In genomic region chr8:45004021-45004420, GRCm38 (mm10) we compare ENCODE assay signal across 24 mouse cellular contexts.
DNase-seq lines count a peak whose midpoint lies in the region; ATAC-seq and TF ChIP-seq lines count a peak whose summit lies in the region.
"Had no signal": no experiment of that assay in that cellular context is flagged by ENCODE, and none has a peak within 500 bp of the region (broad histone marks: within the 10 kb centered on the region; RNA-seq: fewer than 3 reads in every experiment).

No protein-coding gene starts in this region.

- no peak overlapping the region for H3K9ac ChIP-seq in heart, embryonic 13.5 days
- no peak overlapping the region for H3K9ac ChIP-seq in kidney, embryonic 16.5 days (replicated peaks; ENCODE audit: low read length)
- H3K9ac ChIP-seq: embryonic facial prominence, embryonic 12.5 days; embryonic facial prominence, embryonic 15.5 days; forebrain, postnatal 0 days; hindbrain, embryonic 14.5 days had no signal

- H3K4me3 ChIP-seq in heart, embryonic 13.5 days = no peak overlapping the region
- no peak overlapping the region for H3K4me3 ChIP-seq in kidney, adult 2 months (ENCODE audit: insufficient read depth, low read depth, low read length)
- H3K4me3 ChIP-seq in kidney, embryonic 16.5 days (ENCODE audit: low read length) = no peak overlapping the region
- H3K4me3 ChIP-seq: embryonic facial prominence, embryonic 12.5 days; embryonic facial prominence, embryonic 15.5 days; gastrocnemius, adult 2 months had no signal

- peaks cover 17% of the 10 kb centered on the region for H3K36me3 ChIP-seq in heart, embryonic 13.5 days
- no peaks in the 10 kb centered on the region for H3K36me3 ChIP-seq in kidney, adult 2 months (ENCODE audit: control insufficient read depth, insufficient read depth, low read length)
- H3K36me3 ChIP-seq in kidney, embryonic 16.5 days (ENCODE audit: insufficient read depth, low read length) = 0 out of 2 replicates have a peak, but pooled peaks cover 8% of the 10 kb centered on the region

- peaks cover 44% of the 10 kb centered on the region for H3K4me1 ChIP-seq in heart, embryonic 13.5 days
- peaks cover 26% of the 10 kb centered on the region for H3K4me1 ChIP-seq in kidney, adult 2 months (ENCODE audit: control insufficient read depth, insufficient read depth, low read length)
- H3K4me1 ChIP-seq in kidney, embryonic 16.5 days (ENCODE audit: insufficient read depth, low read length) = peaks cover 39% of the 10 kb centered on the region

- no peak for ATAC-seq in heart, embryonic 13.5 days (ENCODE audit: extremely low read depth, insufficient number of reproducible peaks, low FRiP score, low TSS enrichment)
- ATAC-seq in kidney, embryonic 16.5 days (ENCODE audit: low FRiP score, low TSS enrichment) = no peak
- ATAC-seq: CD4-positive, CD25-positive, alpha-beta regulatory T cell, adult 4 months; forebrain, embryonic 14.5 days; forebrain, postnatal 0 days; hindbrain, postnatal 0 days; inflammation-experienced regulatory T-cells, adult 6 months had no signal

- TF ChIP-seq POLR2A in kidney, adult 2 months (IDR thresholded peaks at IDR 0.05; ENCODE audit: low read depth, low read length) = no peak

- H3K4me2 ChIP-seq in heart, embryonic 13.5 days = no peak overlapping the region
- H3K4me2 ChIP-seq in kidney, embryonic 16.5 days (replicated peaks; ENCODE audit: low read depth, low read length) = no peak overlapping the region
- H3K4me2 ChIP-seq: embryonic facial prominence, embryonic 12.5 days; embryonic facial prominence, embryonic 15.5 days; hindbrain, embryonic 14.5 days had no signal

- no peak for TF ChIP-seq CTCF in kidney, adult 2 months (conservative IDR thresholded peaks at IDR 0.05; ENCODE audit: insufficient read depth, insufficient read length, low read depth, low read length)

- H3K27ac ChIP-seq in heart, embryonic 13.5 days (replicated peaks) = peak overlapping the region; percentile 48; the same call in 1 of the 2 replicates
- 0 out of 2 replicates have a peak overlapping the region, but pooled peaks have one; percentile 58 for H3K27ac ChIP-seq in kidney, adult 2 months (ENCODE audit: insufficient read depth, low read depth, low read length)
- peak overlapping the region; percentile 59; the same call in 1 of the 2 replicates for H3K27ac ChIP-seq in kidney, embryonic 16.5 days (ENCODE audit: low read length)
- H3K27ac ChIP-seq: embryonic facial prominence, embryonic 12.5 days; embryonic facial prominence, embryonic 15.5 days; gastrocnemius, adult 2 months; hindbrain, embryonic 14.5 days; hindbrain, postnatal 0 days had no signal

- DNase-seq in heart, adult 11 months = no peak
- peak; percentile 69 for DNase-seq in kidney, adult 2 months
- DNase-seq in kidney, postnatal 14 days = no peak
- no peak for DNase-seq in kidney, adult 11 months
- DNase-seq in thymus, postnatal 14 days = no peak
- DNase-seq: adrenal gland, adult 2 months; adrenal gland, postnatal 14 days; cerebellum, adult 11 months; cerebellum, adult 2 months; cerebellum, postnatal 25 days; forebrain, postnatal 0 days; gastrocnemius, adult 2 months; gastrocnemius, postnatal 14 days; heart, adult 18-20 months; heart, postnatal 36 days had no signal

- H3K9me3 ChIP-seq in heart, embryonic 13.5 days = no peaks in the 10 kb centered on the region
- no peaks in the 10 kb centered on the region for H3K9me3 ChIP-seq in kidney, embryonic 16.5 days (ENCODE audit: low read length)
- H3K9me3 ChIP-seq: embryonic facial prominence, embryonic 12.5 days; embryonic facial prominence, embryonic 15.5 days had no signal

- WGBS in heart, embryonic 13.5 days = 54% methylated on average over 3 of the region's 3 CpGs
- 16% methylated on average over 3 of the region's 3 CpGs for WGBS in kidney, adult 2 months
- 48% methylated on average over 3 of the region's 3 CpGs for WGBS in kidney, embryonic 16.5 days

- H3K27me3 ChIP-seq in heart, embryonic 13.5 days (replicated peaks) = no peaks in the 10 kb centered on the region
- H3K27me3 ChIP-seq in kidney, adult 2 months (replicated peaks; ENCODE audit: control insufficient read depth, insufficient read depth, low read length) = no peaks in the 10 kb centered on the region
- H3K27me3 ChIP-seq in kidney, embryonic 16.5 days (ENCODE audit: insufficient read depth, low read length) = no peaks in the 10 kb centered on the region
- H3K27me3 ChIP-seq: embryonic facial prominence, embryonic 12.5 days; embryonic facial prominence, embryonic 15.5 days had no signal
